Mouse (Mus musculus): ENCODE measurements around the gene Olfr933.

- TF ChIP-seq POLR2A (IDR thresholded peaks at IDR 0.05; ENCODE audit: borderline replicate concordance, control insufficient read depth, low read depth, low read length) (no peak), CTCF (IDR thresholded peaks at IDR 0.05; ENCODE audit: control insufficient read depth, insufficient read depth, low read length) (no peak)
These were observed 42.6 kb upstream of the Olfr933 start, which contains the start of gene Olfr930 for GRCm38 (mm10) chr9:38929509-38929908.

Measured in bone marrow, adult 2 months (tissue).